Mouse (Mus musculus) liver, postnatal 0 days (tissue): ENCODE measurements around the gene Snx4. TPM values are rescaled to one million over a fixed set of nuclear protein-coding genes. Genes with fewer than 3 reads are reported as not detected.

ENCODE experiments used
- ATAC-seq: fragments of 200-750 bp; cut with Nextera tagmentation; 2 replicates; pipeline ENCODE4 v1.8.0; 2017; ENCODE audit warnings: mild to moderate bottlenecking, moderate library complexity
- DNase-seq: peaks from one replicate; pipeline ENCODE4 v3.0.0-alpha.2; 2016
- H3K27ac ChIP-seq: fragments of 300-500 bp; sonication (generic); 2 replicates; pipeline ENCODE4 v1.5.1; 2014; ENCODE audit warnings: antibody characterized with exemption, moderate library complexity, mild to moderate bottlenecking, low read depth
- H3K27me3 ChIP-seq: fragments of 300-500 bp; sonication (generic); 2 replicates; pipeline ENCODE4 v1.6.1; 2014; ENCODE audit warnings: low read length, control low read depth, mixed read lengths; ENCODE audit not compliant: insufficient read depth
- H3K36me3 ChIP-seq: fragments of 300-500 bp; sonication (generic); replicated peaks from 2 replicates; pipeline ENCODE4 v1.6.1; 2014; ENCODE audit warnings: mild to moderate bottlenecking, control low read depth, low read length, moderate library complexity, mixed read lengths; ENCODE audit not compliant: insufficient read depth
- H3K4me1 ChIP-seq: fragments of 300-500 bp; sonication (generic); 2 replicates; pipeline ENCODE4 v1.6.1; 2014; ENCODE audit warnings: antibody characterized with exemption, mild to moderate bottlenecking, control low read depth; ENCODE audit not compliant: insufficient read depth
- H3K4me2 ChIP-seq: fragments of 300-500 bp; sonication (generic); 2 replicates; pipeline ENCODE4 v1.6.1; 2014; ENCODE audit warnings: low read depth, mild to moderate bottlenecking, low read length, moderate library complexity, mixed read lengths
- H3K4me3 ChIP-seq: fragments of 300-500 bp; sonication (generic); 2 replicates; pipeline ENCODE4 v1.5.1; 2014; ENCODE audit warnings: low read depth, low read length
- H3K9ac ChIP-seq: fragments of 300-500 bp; sonication (generic); replicated peaks from 2 replicates; pipeline ENCODE4 v1.6.1; 2014; ENCODE audit warnings: mild to moderate bottlenecking, moderate library complexity
- H3K9me3 ChIP-seq: fragments of 300-500 bp; sonication (generic); 2 replicates; pipeline ENCODE4 v1.6.1; 2016; ENCODE audit warnings: mild to moderate bottlenecking, control low read depth, low read length, mixed read lengths
- CTCF ChIP-seq: sonication (generic); IDR thresholded peaks from 2 replicates; pipeline ENCODE4 v1.5.1; 2016; ENCODE audit warnings: antibody characterized with exemption, low read depth
- EP300 ChIP-seq: IDR thresholded peaks from 2 replicates; pipeline ENCODE4 v1.6.1; 2016; ENCODE audit warnings: antibody characterized with exemption, low read depth, mild to moderate bottlenecking
- WGBS: fragments of 180-500 bp; shearing (Covaris S2); extraction: QIAGEN DNeasy Blood & Tissue Kit; methylation state at CpG from one replicate; pipeline ENCODE4 v1.1.7; 2014; ENCODE audit not compliant: insufficient replicate concordance; 5-methylcytosine and 5-hydroxymethylcytosine counted together
- polyA plus RNA-seq: library from polyadenylated mRNA; unstranded; fragments of >200 nt; fragmentation: Nextera tagmentation; extraction: Ambion mirVana; gene quantifications from 2 replicates; pipeline ENCODE4 v1.2.1, GENCODE M21; 2015

The Snx4 gene
- polyA plus RNA-seq, 1 experiment from 2014 or later: 27.8 TPM

DNA sequence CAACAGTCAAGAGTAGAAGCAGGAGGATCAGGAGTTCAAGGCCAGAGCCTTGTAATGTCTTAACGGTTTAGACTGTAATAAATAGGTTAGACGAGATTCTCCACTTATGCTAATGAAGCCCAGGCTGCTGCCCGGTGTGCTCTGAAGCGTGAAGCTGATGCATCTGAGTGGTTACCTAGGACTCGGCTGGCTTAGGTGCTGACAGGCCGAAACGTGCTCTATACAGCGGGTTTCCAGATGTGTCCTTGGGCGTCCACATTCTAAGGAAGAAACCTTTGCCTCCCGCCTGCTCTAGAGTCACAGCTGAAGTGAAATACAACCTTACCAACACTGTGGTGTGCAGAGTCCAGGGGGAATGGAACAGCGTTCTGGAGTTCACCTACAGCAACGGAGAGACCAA, 17.1 kb upstream of the Snx4 start:
- H3K4me3 ChIP-seq: no peak overlapping the region
- ATAC-seq (no peak), DNase-seq (no peak)
- TF ChIP-seq EP300: no peak
- TF ChIP-seq CTCF: no peak
- H3K36me3 ChIP-seq: peaks cover 55% of the 10 kb centered on the region
- no peaks in the 10 kb centered on the region for H3K27me3 ChIP-seq
- no peak overlapping the region for H3K9ac ChIP-seq
- H3K4me1 ChIP-seq: no peaks in the 10 kb centered on the region
- H3K27ac ChIP-seq: no peak overlapping the region
- WGBS: 85% methylated on average over 12 of the region's 12 CpGs
- no peak overlapping the region for H3K4me2 ChIP-seq
- no peaks in the 10 kb centered on the region for H3K9me3 ChIP-seq

DNA sequence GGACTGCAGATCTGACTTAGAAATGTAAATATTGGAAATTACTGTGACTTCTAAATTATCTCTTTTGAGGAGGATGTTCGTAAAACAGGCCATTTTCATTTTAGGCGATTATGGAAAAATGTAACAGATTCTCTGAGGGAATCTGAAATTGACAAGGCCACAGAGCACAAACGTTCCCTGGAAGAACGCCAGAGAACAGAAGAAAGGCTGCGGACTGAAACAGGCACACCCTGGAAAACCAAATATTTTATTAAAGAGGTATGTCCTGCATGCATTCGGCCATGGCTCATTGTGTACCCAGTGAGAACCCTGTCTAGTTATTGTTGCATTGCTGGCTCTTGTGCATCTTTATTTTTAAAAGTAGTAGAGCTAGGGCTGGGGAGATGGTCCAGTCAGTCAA, 15.1 kb upstream of the Snx4 start:
- Histone ChIP-seq H3K4me2 (no peak overlapping the region), H3K4me1 (no peaks in the 10 kb centered on the region), H3K4me3 (no peak overlapping the region), H3K27ac (no peak overlapping the region), H3K27me3 (no peaks in the 10 kb centered on the region), H3K36me3 (peaks cover 64% of the 10 kb centered on the region), H3K9ac (no peak overlapping the region), H3K9me3 (no peaks in the 10 kb centered on the region)
- ATAC-seq (no peak), DNase-seq (no peak)
- 63% methylated on average over 6 of the region's 6 CpGs for WGBS
- TF ChIP-seq EP300: no peak
- no peak for TF ChIP-seq CTCF

DNA sequence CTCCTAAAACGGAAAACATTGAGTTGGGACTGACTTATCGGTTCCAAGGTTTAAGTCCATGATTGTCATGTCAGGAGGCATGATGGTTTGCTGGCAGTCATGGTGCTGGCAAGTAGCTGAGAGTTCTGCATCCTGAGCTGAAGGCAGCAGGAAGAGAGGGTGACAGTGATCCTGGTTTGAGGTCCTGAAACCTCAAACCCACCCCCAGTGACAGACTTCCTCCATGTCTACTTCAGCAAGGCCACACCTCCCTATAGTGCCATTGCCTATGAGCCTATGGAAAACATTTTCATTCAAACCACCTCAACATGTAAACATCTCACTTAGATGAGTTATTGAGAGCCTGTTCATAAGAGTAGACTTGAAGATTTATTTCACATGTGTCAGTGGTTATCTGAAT, 11.9 kb upstream of the Snx4 start:
- peaks cover 68% of the 10 kb centered on the region for H3K36me3 ChIP-seq
- no peak for ATAC-seq

DNA sequence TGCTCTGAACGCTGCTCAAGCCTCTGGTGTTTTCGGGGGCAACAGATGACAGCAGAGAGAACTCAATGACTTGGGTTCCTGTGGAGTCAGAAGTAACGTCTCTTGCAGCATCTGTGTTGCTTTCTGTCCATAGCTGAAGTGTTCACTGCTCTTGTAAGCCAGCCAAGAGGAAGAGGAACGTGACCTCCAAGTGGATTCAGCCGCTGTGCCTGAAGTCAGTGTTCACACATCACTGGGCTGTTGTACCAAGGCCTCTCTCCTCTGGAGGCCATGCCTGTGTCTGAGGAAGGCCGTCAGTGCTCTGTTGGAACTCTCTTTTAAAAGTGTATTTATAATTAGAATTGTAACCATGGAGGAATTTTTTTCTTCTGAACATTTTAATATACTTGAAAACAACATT, 9.2 kb upstream of the Snx4 start:
- no peaks in the 10 kb centered on the region for H3K27me3 ChIP-seq
- TF ChIP-seq EP300 (no peak), CTCF (no peak)
- H3K9me3 ChIP-seq: no peaks in the 10 kb centered on the region
- H3K4me3 ChIP-seq: no peak overlapping the region
- no peak overlapping the region for H3K9ac ChIP-seq
- H3K4me2 ChIP-seq: no peak overlapping the region
- H3K36me3 ChIP-seq: peaks cover 52% of the 10 kb centered on the region
- no peak overlapping the region for H3K27ac ChIP-seq
- no peaks in the 10 kb centered on the region for H3K4me1 ChIP-seq
- WGBS: 71% methylated on average over 6 of the region's 6 CpGs
- DNase-seq (no peak), ATAC-seq (no peak)

More for the DNA sequence above, 11.9 kb upstream of the Snx4 start:
- Histone ChIP-seq H3K27ac (no peak overlapping the region), H3K4me1 (no peaks in the 10 kb centered on the region), H3K4me3 (no peak overlapping the region), H3K27me3 (no peaks in the 10 kb centered on the region), H3K9ac (no peak overlapping the region), H3K9me3 (no peaks in the 10 kb centered on the region), H3K4me2 (no peak overlapping the region)
- TF ChIP-seq EP300 (no peak), CTCF (no peak)
- WGBS: 82% methylated on average over 2 of the region's 2 CpGs
- no peak for DNase-seq

DNA sequence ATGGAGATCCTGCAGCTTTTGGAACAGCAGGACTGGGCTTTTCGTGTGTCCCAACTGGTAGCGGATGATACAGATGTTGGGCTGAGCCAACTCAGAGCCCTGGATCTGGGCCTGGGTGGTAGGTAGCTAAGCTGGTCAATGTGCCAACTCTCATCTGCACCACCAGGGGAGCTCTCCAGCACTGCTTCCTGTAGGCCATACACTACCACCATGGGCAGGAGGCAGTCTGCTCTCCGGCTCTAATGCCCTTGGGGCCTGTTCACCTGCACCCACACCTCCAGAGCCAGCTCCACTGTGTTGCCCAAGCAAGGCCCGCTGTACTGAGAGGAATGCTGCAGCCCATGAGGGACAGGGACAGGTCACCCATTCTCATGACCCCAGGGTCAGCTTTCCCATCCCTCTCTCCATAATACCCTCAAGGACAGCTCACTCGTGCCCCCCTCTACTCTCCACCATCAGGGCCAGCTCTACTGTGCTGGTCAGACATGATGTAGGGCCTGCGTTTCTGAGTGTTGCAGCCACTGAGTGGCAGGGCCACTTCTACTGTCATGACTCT, 7.0 kb upstream of the Snx4 start:
- Histone ChIP-seq H3K27me3 (no peaks in the 10 kb centered on the region), H3K9ac (no peak overlapping the region), H3K4me1 (no peaks in the 10 kb centered on the region), H3K27ac (no peak overlapping the region), H3K4me2 (no peak overlapping the region), H3K4me3 (no peak overlapping the region), H3K36me3 (peaks cover 33% of the 10 kb centered on the region), H3K9me3 (no peaks in the 10 kb centered on the region)
- TF ChIP-seq EP300: no peak
- TF ChIP-seq CTCF: peak; percentile 51
- no peak for DNase-seq
- 77% methylated on average over 6 of the region's 6 CpGs for WGBS
- peak; percentile 31; the same call in 1 of the 2 replicates for ATAC-seq

DNA sequence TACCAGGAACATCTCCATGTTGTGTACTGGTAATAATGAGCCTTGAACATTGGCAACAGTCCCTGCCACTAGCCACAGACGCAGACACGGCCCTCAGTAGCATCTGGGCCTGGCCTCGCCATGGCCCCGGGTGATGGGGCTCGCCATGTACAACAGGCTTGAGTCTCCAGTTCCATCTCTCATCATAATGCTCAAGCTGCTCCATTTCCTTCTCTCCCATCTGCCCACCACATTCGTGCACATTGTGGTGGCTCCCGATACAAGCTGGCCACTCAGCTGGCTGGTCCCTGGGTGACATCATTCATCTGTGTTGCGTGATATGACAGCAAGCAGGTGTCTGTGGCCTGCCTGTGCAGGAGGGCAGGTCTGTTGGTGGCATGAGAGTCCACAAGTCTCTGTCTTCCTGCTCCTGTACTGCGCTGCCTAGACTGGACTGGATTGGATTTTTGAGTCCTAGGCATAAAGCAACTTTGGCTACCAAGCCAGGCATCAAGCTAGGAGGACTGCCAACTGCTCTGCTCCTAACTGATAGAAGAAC, 6.2 kb upstream of the Snx4 start:
- Histone ChIP-seq H3K4me1 (no peaks in the 10 kb centered on the region), H3K27ac (no peak overlapping the region), H3K4me3 (no peak overlapping the region), H3K9ac (no peak overlapping the region), H3K4me2 (no peak overlapping the region), H3K36me3 (peaks cover 28% of the 10 kb centered on the region), H3K9me3 (no peaks in the 10 kb centered on the region), H3K27me3 (no peaks in the 10 kb centered on the region)
- no peak for ATAC-seq
- TF ChIP-seq CTCF (no peak), EP300 (no peak)
- no peak for DNase-seq
- 88% methylated on average over 9 of the region's 9 CpGs for WGBS
